Mouse (Mus musculus) gastrocnemius, adult 18-20 months (tissue): ENCODE measurements around the gene Gm21119. TPM values are rescaled to one million over a fixed set of nuclear protein-coding genes. Genes with fewer than 3 reads are reported as not detected.
A peak's percentile ranks its signal among the peaks of the same experiment; 100 is the strongest.
"Not testable (repeated sequence)": the region's sequence is repeated elsewhere in the genome, so short reads cannot be mapped to it uniquely, and the experiment has no call there.

Experiments
- DNase-seq: peaks from one replicate; pipeline ENCODE4 v3.0.0; 2021; ENCODE audit warnings: low spot score
- long read RNA-seq, 2 experiments: library from polyadenylated mRNA; stranded (forward); transcript quantifications; one replicate each; pipeline ENCODE4 v2.0.0; 2021
- total RNA-seq, 2 experiments: library from RNA; stranded (reverse); gene quantifications; 2 replicates each; pipeline ENCODE4 v1.2.3; 2021

Gene Gm21119
- under 1 TPM; 0.11 to 0.69 TPM for total RNA-seq
- long read RNA-seq, experiment 1 = 0 reads
- long read RNA-seq, experiment 2 = 0 reads

DNA sequence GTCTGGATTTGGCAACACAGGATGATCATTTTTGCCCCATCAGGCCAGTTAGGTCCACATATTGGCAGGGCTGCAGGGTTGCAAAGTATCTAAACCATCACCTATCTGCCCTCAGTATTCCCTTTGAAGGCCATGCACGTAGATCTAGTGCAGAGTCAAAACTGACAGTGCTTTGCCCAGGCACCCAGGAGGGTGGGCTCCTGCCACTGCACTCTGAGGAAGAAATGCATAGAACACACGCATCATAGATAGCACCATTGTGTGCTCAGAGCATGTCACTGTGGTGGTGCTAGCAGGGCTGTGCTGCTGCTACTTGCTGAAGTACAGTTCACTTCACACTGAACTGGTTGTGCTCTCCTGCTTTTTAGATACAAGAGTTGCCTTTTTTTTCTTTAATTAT is at the start of gene Gm21119:
Gene Gm21119, plus strand, starts transcription at position 301 of the 400 bp plus-strand sequence.
- DNase-seq = not testable (repeated sequence)

- DNase-seq = not testable (repeated sequence)
Measured at GRCm38 (mm10) chr8:20566753-20567152, 48.0 kb upstream of the Gm21119 start.

DNA sequence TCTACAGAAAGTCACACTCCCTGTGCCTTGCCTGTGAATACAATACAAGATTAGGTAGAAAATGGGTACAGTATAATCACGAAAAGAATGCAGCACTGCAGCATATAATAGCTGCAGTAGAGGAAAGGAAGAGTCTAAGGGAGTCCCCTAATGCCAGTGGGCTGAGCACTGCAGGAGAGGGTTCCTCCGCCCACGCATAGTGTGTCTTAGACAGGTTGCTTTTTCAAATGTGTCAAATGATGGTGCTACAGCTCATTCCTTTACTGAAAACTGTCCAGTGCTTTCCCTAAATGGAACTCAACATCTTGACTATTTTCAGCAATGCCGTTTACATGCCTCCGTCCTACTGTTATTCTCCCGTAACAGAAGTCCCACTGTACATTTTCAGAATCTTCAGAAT is 33.6 kb upstream of the Gm21119 start:
- DNase-seq = not testable (repeated sequence)

- DNase-seq = not testable (repeated sequence)
Measured at GRCm38 (mm10) chr8:20582772-20583171, 31.9 kb upstream of the Gm21119 start.

GRCm38 (mm10) chr8:20588268-20589177 is 26.2 kb upstream of the Gm21119 start:
- DNase-seq = not testable (repeated sequence)

DNA sequence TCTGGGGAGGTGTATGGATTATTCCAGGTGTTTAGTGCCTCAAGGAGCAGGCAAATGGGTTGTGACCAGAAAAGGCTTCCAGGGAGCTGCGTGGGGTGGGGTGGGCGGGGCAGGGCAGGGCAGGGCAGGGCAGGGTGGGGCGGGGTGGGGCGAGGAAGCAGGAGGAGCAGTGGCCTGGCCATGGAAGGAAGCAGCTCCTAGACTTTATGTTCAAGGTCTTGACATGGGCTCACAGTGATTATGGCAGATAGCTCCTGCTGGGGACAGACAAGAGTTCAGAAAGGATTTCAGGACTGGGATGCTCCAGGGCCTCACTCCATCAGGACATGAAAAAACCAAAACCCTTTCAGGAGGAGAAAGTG is 25.6 kb upstream of the Gm21119 start:
- peak; percentile 17 for DNase-seq

GRCm38 (mm10) chr8:20590117-20590997 is 24.4 kb upstream of the Gm21119 start:
- peak; percentile 30 for DNase-seq

- DNase-seq = not testable (repeated sequence)
Measured at GRCm38 (mm10) chr8:20591002-20591401, 23.7 kb upstream of the Gm21119 start.

DNA sequence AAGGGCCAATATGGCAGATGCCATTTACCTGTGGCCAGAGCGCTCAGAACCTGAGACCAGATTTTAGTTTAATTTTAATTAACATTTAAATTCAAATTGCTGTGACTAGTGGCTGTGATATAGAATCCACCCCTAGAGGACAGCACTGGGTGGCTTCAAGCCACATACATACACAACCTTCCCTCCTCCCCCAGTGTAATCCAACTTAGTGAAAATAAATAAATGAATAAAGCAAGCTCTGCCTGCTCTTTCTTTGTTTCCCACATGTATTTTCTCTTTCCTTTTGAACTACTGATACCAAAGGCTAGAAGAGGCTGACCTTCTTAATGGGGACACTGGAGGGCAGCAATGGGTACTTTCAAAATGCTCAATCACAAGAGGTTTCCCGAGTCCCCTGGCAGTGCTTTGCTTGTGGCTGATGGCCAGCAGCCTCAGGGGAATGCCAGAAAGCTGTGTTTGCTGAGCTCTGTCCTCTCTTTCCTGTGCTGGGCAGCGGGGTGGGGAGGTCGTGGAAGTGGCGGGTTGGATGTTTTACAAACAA is 21.9 kb upstream of the Gm21119 start:
- not testable (repeated sequence) for DNase-seq

GRCm38 (mm10) chr8:20593841-20594240 is 20.9 kb upstream of the Gm21119 start:
- peak; percentile 56 for DNase-seq

GRCm38 (mm10) chr8:20596081-20596841 is 18.5 kb upstream of the Gm21119 start:
- peak; percentile 2 for DNase-seq

DNA sequence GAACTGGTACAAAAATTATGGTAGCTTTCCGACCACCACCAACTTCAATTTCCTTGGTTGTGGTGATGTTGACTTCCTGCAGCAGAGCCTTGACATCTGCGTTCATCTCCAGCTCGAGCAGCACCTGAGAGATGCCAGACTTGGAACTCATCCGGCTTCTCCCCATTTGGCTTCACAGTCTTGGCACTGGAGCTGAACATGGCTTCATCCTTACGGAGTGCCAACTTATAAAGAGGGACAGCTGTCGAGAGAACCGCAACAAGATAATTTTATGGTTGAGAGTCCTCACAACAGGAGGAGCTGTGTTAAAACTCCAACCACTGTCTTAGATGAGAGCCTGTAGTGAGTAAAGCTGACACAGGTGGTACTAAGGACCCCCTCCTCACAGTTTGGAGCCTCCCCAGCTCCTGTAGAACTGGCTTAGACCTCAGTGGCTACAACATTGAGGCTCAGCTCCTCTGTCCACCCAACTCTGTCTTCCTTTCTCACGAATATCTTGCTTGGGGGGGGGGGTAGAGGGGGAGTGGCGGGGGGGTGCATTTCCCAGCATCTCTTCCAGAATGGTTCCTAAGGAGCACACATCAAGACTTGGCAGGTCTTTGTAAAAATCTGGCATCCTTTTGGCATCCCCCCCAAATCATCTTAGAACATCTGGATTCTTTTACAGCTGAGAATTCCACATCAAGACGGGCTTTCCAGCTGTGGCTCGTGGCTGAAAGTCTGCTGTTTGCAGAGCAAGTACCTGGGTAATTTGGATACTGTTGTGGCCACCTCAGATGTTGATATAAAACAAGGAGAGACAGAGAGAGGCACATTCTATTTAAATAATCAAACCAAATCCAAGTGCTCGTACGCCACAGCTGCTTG is 17.6 kb upstream of the Gm21119 start:
- peak; percentile 68 for DNase-seq

- DNase-seq = not testable (repeated sequence)
Measured at GRCm38 (mm10) chr8:20598300-20599170, 16.2 kb upstream of the Gm21119 start.

GRCm38 (mm10) chr8:20599350-20599749 is 15.4 kb upstream of the Gm21119 start:
- not testable (repeated sequence) for DNase-seq

DNA sequence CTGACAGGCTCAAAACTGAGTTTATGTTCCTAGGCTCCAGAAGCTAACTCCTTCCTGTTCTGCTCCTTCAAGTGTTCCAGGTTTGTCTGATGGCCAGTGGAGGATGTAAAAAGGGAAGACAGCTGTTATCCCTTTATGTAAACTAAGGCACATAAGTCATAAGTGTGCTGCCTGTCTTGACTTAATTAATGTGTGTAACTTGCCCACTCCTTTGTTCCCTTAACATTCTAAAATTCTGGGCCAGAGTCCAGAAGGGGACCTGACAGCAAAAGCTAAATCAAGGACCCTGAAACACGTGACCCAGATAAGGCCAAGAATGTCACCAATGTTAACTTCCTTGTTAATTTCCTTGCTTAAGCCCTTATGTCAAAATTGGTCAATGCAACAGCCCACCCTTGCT is 3.9 kb upstream of the Gm21119 start:
- peak; percentile 6 for DNase-seq

- not testable (repeated sequence) for DNase-seq
Measured at GRCm38 (mm10) chr8:20612721-20613120, 2.0 kb upstream of the Gm21119 start.

GRCm38 (mm10) chr8:20630766-20631165 is 16.0 kb downstream of the Gm21119 start:
- not testable (repeated sequence) for DNase-seq

GRCm38 (mm10) chr8:20637931-20638330 is 23.2 kb downstream of the Gm21119 start:
- DNase-seq = peak; percentile 5

GRCm38 (mm10) chr8:20643536-20643935 is 28.8 kb downstream of the Gm21119 start:
- peak; percentile 25 for DNase-seq
